In genomic region chr9:89924836-89925235, GRCm38 (mm10) we compare ENCODE assay signal across 22 mouse cellular contexts. TPM values are rescaled to one million over a fixed set of nuclear protein-coding genes. Genes with fewer than 3 reads are reported as not detected.
"Had no signal": no experiment of that assay in that cellular context is flagged by ENCODE, and none has a peak within 500 bp of the region (broad histone marks: within the 10 kb centered on the region; RNA-seq: fewer than 3 reads in every experiment).

No protein-coding gene starts in this region.

- H3K27me3 ChIP-seq: kidney, embryonic 15.5 days; limb, embryonic 15.5 days; midbrain, embryonic 12.5 days; midbrain, embryonic 15.5 days; neural tube, embryonic 13.5 days; stomach, embryonic 15.5 days had no signal

- H3K4me3 ChIP-seq: kidney, embryonic 15.5 days; left cerebral cortex, adult 2 months; limb, embryonic 12.5 days; limb, embryonic 15.5 days; midbrain, embryonic 12.5 days; midbrain, embryonic 15.5 days; myocyte; neural tube, embryonic 13.5 days; stomach, embryonic 15.5 days had no signal

- H3K36me3 ChIP-seq: kidney, embryonic 15.5 days; limb, embryonic 12.5 days; limb, embryonic 15.5 days; midbrain, embryonic 12.5 days; midbrain, embryonic 15.5 days; neural tube, embryonic 13.5 days; stomach, embryonic 15.5 days had no signal

- H3K27ac ChIP-seq: kidney, embryonic 15.5 days; left cerebral cortex, adult 2 months; limb, embryonic 12.5 days; limb, embryonic 15.5 days; liver, embryonic 14.5 days; midbrain, embryonic 12.5 days; midbrain, embryonic 15.5 days; neural tube, embryonic 13.5 days; stomach, embryonic 15.5 days had no signal

- H3K4me1 ChIP-seq: kidney, embryonic 15.5 days; limb, embryonic 15.5 days; midbrain, embryonic 12.5 days; midbrain, embryonic 15.5 days; neural tube, embryonic 13.5 days; stomach, embryonic 15.5 days had no signal

- H3K9ac ChIP-seq: kidney, embryonic 15.5 days; limb, embryonic 12.5 days; limb, embryonic 15.5 days; liver, embryonic 14.5 days; liver, postnatal 0 days; lung, embryonic 14.5 days; midbrain, embryonic 12.5 days; midbrain, embryonic 15.5 days; neural tube, embryonic 13.5 days; stomach, embryonic 15.5 days had no signal

- ATAC-seq: liver, postnatal 0 days; lung, postnatal 0 days; midbrain, embryonic 15.5 days had no signal

- H3K9me3 ChIP-seq: kidney, embryonic 15.5 days; limb, embryonic 15.5 days; stomach, embryonic 15.5 days had no signal

- H3K4me2 ChIP-seq: kidney, embryonic 15.5 days; limb, embryonic 12.5 days; limb, embryonic 15.5 days; liver, embryonic 11.5 days; lung, embryonic 14.5 days; midbrain, embryonic 12.5 days; midbrain, embryonic 15.5 days; neural tube, embryonic 13.5 days; stomach, embryonic 15.5 days had no signal

- DNase-seq: kidney, adult 11 months; kidney, adult 8-10 months; kidney, postnatal 10 days; kidney, postnatal 36 days; liver, postnatal 0 days; lung, embryonic 14.5 days; retina, postnatal 1 day; right cerebral cortex, postnatal 25 days; spleen, adult 18-20 months; thymus, postnatal 25 days had no signal

RNA-seq across cellular contexts. Expression of gene Rasgrf1, which starts 15.1 kb away (rescaled TPM):
- polyA plus RNA-seq: liver, embryonic 11.5 days; myocyte had no signal
